Mouse (Mus musculus) limb, embryonic 12.5 days (tissue): ENCODE results near the gene Mep1a. TPM values are rescaled to one million over a fixed set of nuclear protein-coding genes. Genes with fewer than 3 reads are reported as not detected.
A peak's percentile ranks its signal among the peaks of the same experiment; 100 is the strongest.
"Not testable (repeated sequence)": the region's sequence is repeated elsewhere in the genome, so short reads cannot be mapped to it uniquely, and the experiment has no call there.

Source experiments
- ATAC-seq: fragments of 200-750 bp; cut with Nextera tagmentation; 2 replicates; pipeline ENCODE4 v1.8.0; 2017; ENCODE audit warnings: low read depth, moderate TSS enrichment; ENCODE audit not compliant: insufficient number of reproducible peaks, insufficient read depth, low FRiP score, low TSS enrichment
- H3K27ac ChIP-seq: fragments of 300-500 bp; sonication (generic); 2 replicates; pipeline ENCODE4 v1.5.1; 2016; ENCODE audit warnings: mild to moderate bottlenecking, moderate library complexity
- H3K27me3 ChIP-seq: fragments of 300-500 bp; sonication (generic); 2 replicates; pipeline ENCODE4 v1.6.1; 2016; ENCODE audit warnings: mild to moderate bottlenecking, moderate library complexity
- H3K36me3 ChIP-seq: fragments of 300-500 bp; sonication (generic); 2 replicates; pipeline ENCODE4 v1.6.1; 2016; ENCODE audit warnings: mild to moderate bottlenecking, moderate library complexity
- H3K4me1 ChIP-seq: fragments of 300-500 bp; sonication (generic); replicated peaks from 2 replicates; pipeline ENCODE4 v1.6.1; 2016
- H3K4me2 ChIP-seq: fragments of 300-500 bp; sonication (generic); 2 replicates; pipeline ENCODE4 v1.6.1; 2016; ENCODE audit warnings: mild to moderate bottlenecking, moderate library complexity
- H3K4me3 ChIP-seq: fragments of 300-500 bp; sonication (generic); replicated peaks from 2 replicates; pipeline ENCODE4 v1.5.1; 2016; ENCODE audit warnings: mild to moderate bottlenecking
- H3K9ac ChIP-seq: fragments of 300-500 bp; sonication (generic); replicated peaks from 2 replicates; pipeline ENCODE4 v1.6.1; 2016; ENCODE audit warnings: mild to moderate bottlenecking, moderate library complexity
- H3K9me3 ChIP-seq: fragments of 300-500 bp; sonication (generic); 2 replicates; pipeline ENCODE4 v1.6.1; 2016; ENCODE audit warnings: mild to moderate bottlenecking, moderate library complexity
- WGBS: fragments of 180-500 bp; shearing (Covaris S2); methylation state at CpG from one replicate; pipeline ENCODE4 v1.1.7; 2016; 5-methylcytosine and 5-hydroxymethylcytosine counted together
- polyA plus RNA-seq: library from polyadenylated mRNA; unstranded; fragments of >200 nt; fragmentation: Nextera tagmentation; extraction: Ambion mirVana; gene quantifications from 2 replicates; pipeline ENCODE4 v1.2.1, GENCODE M21; 2016

The Mep1a gene
- not detected in 2 replicates for polyA plus RNA-seq

- H3K4me2 ChIP-seq, result no peak within 1 kb of the TSS
- H3K4me1 ChIP-seq, result no peaks in the 10 kb centered on the region
- no peaks in the 10 kb centered on the region for H3K9me3 ChIP-seq
- 93% methylated on average over 9 of the region's 9 CpGs for WGBS
- no peaks in the 10 kb centered on the region for H3K27me3 ChIP-seq
- H3K4me3 ChIP-seq, result no peak within 1 kb of the TSS
- no peak within 1 kb of the TSS for H3K27ac ChIP-seq
- no peak for ATAC-seq
- H3K9ac ChIP-seq, result no peak within 1 kb of the TSS
- H3K36me3 ChIP-seq, result no peaks in the 10 kb centered on the region
Observed at GRCm38 (mm10) chr17:43502592-43502991, at the start of gene Mep1a. TSS of gene Mep1a (minus strand) at chr17:43502812.

GRCm38 (mm10) chr17:43551122-43551630 lies 48.6 kb upstream of the Mep1a start:
- Histone ChIP-seq H3K4me1 (no peaks in the 10 kb centered on the region; the same call in 1 of the 2 replicates), H3K36me3 (no peaks in the 10 kb centered on the region), H3K4me2 (no peak overlapping the region), H3K9me3 (no peaks in the 10 kb centered on the region), H3K27me3 (no peaks in the 10 kb centered on the region), H3K4me3 (no peak overlapping the region), H3K27ac (no peak overlapping the region), H3K9ac (no peak overlapping the region)
- no peak for ATAC-seq
- WGBS, result 33% methylated on average over 3 of the region's 3 CpGs

- 88% methylated on average over 4 of the region's 4 CpGs for WGBS
- H3K27me3 ChIP-seq, result no peaks in the 10 kb centered on the region
- no peak overlapping the region for H3K4me3 ChIP-seq
- H3K36me3 ChIP-seq, result no peaks in the 10 kb centered on the region
- no peak overlapping the region for H3K9ac ChIP-seq
- H3K9me3 ChIP-seq, result no peaks in the 10 kb centered on the region
- H3K27ac ChIP-seq, result no peak overlapping the region
- H3K4me2 ChIP-seq, result no peak overlapping the region
- H3K4me1 ChIP-seq, result no peaks in the 10 kb centered on the region
- no peak for ATAC-seq
Observed at GRCm38 (mm10) chr17:43544040-43544439, 41.4 kb upstream of the Mep1a start.

GRCm38 (mm10) chr17:43543539-43543938 lies 40.9 kb upstream of the Mep1a start, which contains the start of gene Ankrd66:
TSS of gene Ankrd66 (minus strand) at chr17:43543639.
- no peak for ATAC-seq

GRCm38 (mm10) chr17:43538767-43539166 lies 36.2 kb upstream of the Mep1a start:
- no peaks in the 10 kb centered on the region for H3K9me3 ChIP-seq
- no peak for ATAC-seq
- no peak overlapping the region for H3K4me3 ChIP-seq
- no peaks in the 10 kb centered on the region for H3K36me3 ChIP-seq
- 85% methylated on average over 3 of the region's 3 CpGs for WGBS
- no peak overlapping the region for H3K27ac ChIP-seq
- no peak overlapping the region for H3K9ac ChIP-seq
- peaks cover 8% of the 10 kb centered on the region; the same call in 1 of the 2 replicates for H3K4me1 ChIP-seq
- no peaks in the 10 kb centered on the region for H3K27me3 ChIP-seq
- no peak overlapping the region for H3K4me2 ChIP-seq

More at GRCm38 (mm10) chr17:43543539-43543938, 40.9 kb upstream of the Mep1a start, which contains the start of gene Ankrd66:
- H3K36me3 ChIP-seq, result no peaks in the 10 kb centered on the region
- H3K9me3 ChIP-seq, result no peaks in the 10 kb centered on the region
- H3K4me1 ChIP-seq, result no peaks in the 10 kb centered on the region
- H3K9ac ChIP-seq, result no peak within 1 kb of the TSS
- WGBS, result 17% methylated on average over 1 of the region's 1 CpGs
- H3K4me3 ChIP-seq, result no peak within 1 kb of the TSS
- H3K27ac ChIP-seq, result no peak within 1 kb of the TSS
- no peaks in the 10 kb centered on the region for H3K27me3 ChIP-seq
- no peak within 1 kb of the TSS for H3K4me2 ChIP-seq

GRCm38 (mm10) chr17:43536841-43537240 lies 34.2 kb upstream of the Mep1a start:
- not testable (repeated sequence) for H3K27ac ChIP-seq, H3K4me2 ChIP-seq, H3K9me3 ChIP-seq, H3K9ac ChIP-seq, ATAC-seq, H3K4me1 ChIP-seq, H3K27me3 ChIP-seq, H3K4me3 ChIP-seq, H3K36me3 ChIP-seq
- 86% methylated on average over 6 of the region's 6 CpGs for WGBS

GRCm38 (mm10) chr17:43534362-43535222 lies 32.0 kb upstream of the Mep1a start:
- Histone ChIP-seq H3K36me3 (no peaks in the 10 kb centered on the region), H3K9me3 (no peaks in the 10 kb centered on the region), H3K4me1 (peaks cover 8% of the 10 kb centered on the region; the same call in 1 of the 2 replicates), H3K27ac (no peak overlapping the region), H3K9ac (no peak overlapping the region), H3K4me2 (peak overlapping the region; percentile 54), H3K4me3 (peak overlapping the region; percentile 24), H3K27me3 (no peaks in the 10 kb centered on the region)
- 17% methylated on average over 23 of the region's 23 CpGs for WGBS
- peak; percentile 89 for ATAC-seq

GRCm38 (mm10) chr17:43531192-43531591 lies 28.6 kb upstream of the Mep1a start:
- Histone ChIP-seq H3K36me3 (no peaks in the 10 kb centered on the region), H3K27ac (no peak overlapping the region), H3K4me2 (no peak overlapping the region), H3K4me1 (peaks cover 8% of the 10 kb centered on the region; the same call in 1 of the 2 replicates), H3K4me3 (no peak overlapping the region), H3K9me3 (no peaks in the 10 kb centered on the region), H3K9ac (no peak overlapping the region), H3K27me3 (no peaks in the 10 kb centered on the region)
- ATAC-seq, result no peak
- 94% methylated on average over 4 of the region's 4 CpGs for WGBS

GRCm38 (mm10) chr17:43530507-43530906 lies 27.9 kb upstream of the Mep1a start:
- Histone ChIP-seq H3K4me1 (peaks cover 8% of the 10 kb centered on the region; the same call in 1 of the 2 replicates), H3K9me3 (peaks cover under 1% of the 10 kb centered on the region; the same call in 1 of the 2 replicates), H3K27ac (no peak overlapping the region), H3K36me3 (no peaks in the 10 kb centered on the region), H3K27me3 (no peaks in the 10 kb centered on the region), H3K9ac (no peak overlapping the region), H3K4me2 (no peak overlapping the region), H3K4me3 (no peak overlapping the region)
- no peak for ATAC-seq
- 95% methylated on average over 2 of the region's 2 CpGs for WGBS

- Histone ChIP-seq H3K9ac (no peak overlapping the region), H3K27ac (no peak overlapping the region), H3K4me3 (no peak overlapping the region), H3K27me3 (no peaks in the 10 kb centered on the region), H3K36me3 (no peaks in the 10 kb centered on the region), H3K4me2 (no peak overlapping the region), H3K9me3 (peaks cover 1% of the 10 kb centered on the region; the same call in 1 of the 2 replicates), H3K4me1 (no peaks in the 10 kb centered on the region)
- ATAC-seq, result no peak
- 83% methylated on average over 3 of the region's 3 CpGs for WGBS
Observed at GRCm38 (mm10) chr17:43520166-43520565, 17.6 kb upstream of the Mep1a start.

- Histone ChIP-seq H3K27ac (no peak overlapping the region), H3K9me3 (peaks cover 9% of the 10 kb centered on the region), H3K4me2 (no peak overlapping the region), H3K9ac (no peak overlapping the region), H3K4me3 (no peak overlapping the region), H3K27me3 (no peaks in the 10 kb centered on the region), H3K36me3 (no peaks in the 10 kb centered on the region), H3K4me1 (no peaks in the 10 kb centered on the region)
- WGBS, result 28% methylated on average over 18 of the region's 18 CpGs
- peak; percentile 56; the same call in 1 of the 2 replicates for ATAC-seq
Observed at GRCm38 (mm10) chr17:43518644-43519409, 16.2 kb upstream of the Mep1a start.
